Mouse (Mus musculus): ENCODE results near the gene Srgap1. TPM values are rescaled to one million over a fixed set of nuclear protein-coding genes. Genes with fewer than 3 reads are reported as not detected.

Srgap1 gene
- polyA plus RNA-seq, 1 experiment from 2014 or later = 30.7 TPM

- Histone ChIP-seq H3K27me3 (replicated peaks) (no peaks in the 10 kb centered on the region), H3K36me3 (no peaks in the 10 kb centered on the region), H3K9ac (replicated peaks) (no peak overlapping the region), H3K9me3 (replicated peaks) (no peaks in the 10 kb centered on the region), H3K27ac (replicated peaks) (peak overlapping the region; percentile 28; the same call in 1 of the 2 replicates), H3K4me2 (no peak overlapping the region), H3K4me1 (no peaks in the 10 kb centered on the region; the same call in 1 of the 2 replicates), H3K4me3 (replicated peaks) (no peak overlapping the region)
- ATAC-seq (ENCODE audit: low FRiP score) = no peak
- WGBS = 74% methylated on average over 12 of the region's 12 CpGs
These were observed 131.6 kb downstream of the Srgap1 start for GRCm38 (mm10) chr10:121915530-121915929.

GRCm38 (mm10) chr10:121904137-121904536 lies 143.0 kb downstream of the Srgap1 start:
- H3K4me2 ChIP-seq = no peak overlapping the region
- no peak overlapping the region for H3K4me3 ChIP-seq (replicated peaks)
- H3K27me3 ChIP-seq (replicated peaks) = no peaks in the 10 kb centered on the region
- no peak overlapping the region for H3K9ac ChIP-seq (replicated peaks)
- H3K4me1 ChIP-seq = peaks cover 13% of the 10 kb centered on the region
- WGBS = 33% methylated on average over 1 of the region's 1 CpGs
- no peak for ATAC-seq (ENCODE audit: low FRiP score)
- no peak overlapping the region for H3K27ac ChIP-seq (replicated peaks)
- H3K36me3 ChIP-seq = no peaks in the 10 kb centered on the region
- H3K9me3 ChIP-seq (replicated peaks) = no peaks in the 10 kb centered on the region

GRCm38 (mm10) chr10:121902651-121903050 lies 144.5 kb downstream of the Srgap1 start:
- no peaks in the 10 kb centered on the region for H3K36me3 ChIP-seq
- no peaks in the 10 kb centered on the region for H3K27me3 ChIP-seq (replicated peaks)
- H3K9ac ChIP-seq (replicated peaks) = no peak overlapping the region
- WGBS = 80% methylated on average over 8 of the region's 8 CpGs
- ATAC-seq (ENCODE audit: low FRiP score) = no peak
- H3K4me3 ChIP-seq (replicated peaks) = no peak overlapping the region
- H3K9me3 ChIP-seq (replicated peaks) = no peaks in the 10 kb centered on the region
- no peak overlapping the region for H3K4me2 ChIP-seq
- H3K4me1 ChIP-seq = peaks cover 13% of the 10 kb centered on the region
- 0 out of 2 replicates have a peak overlapping the region, but pooled peaks have one; percentile 19 for H3K27ac ChIP-seq (replicated peaks)

GRCm38 (mm10) chr10:121900772-121901171 lies 146.3 kb downstream of the Srgap1 start:
- Histone ChIP-seq H3K4me2 (no peak overlapping the region), H3K9me3 (replicated peaks) (no peaks in the 10 kb centered on the region), H3K4me1 (peaks cover 10% of the 10 kb centered on the region), H3K4me3 (replicated peaks) (no peak overlapping the region), H3K27me3 (replicated peaks) (no peaks in the 10 kb centered on the region), H3K36me3 (no peaks in the 10 kb centered on the region), H3K27ac (replicated peaks) (no peak overlapping the region), H3K9ac (replicated peaks) (no peak overlapping the region)
- WGBS = 93% methylated on average over 6 of the region's 6 CpGs
- no peak for ATAC-seq (ENCODE audit: low FRiP score)

GRCm38 (mm10) chr10:121899706-121900105 lies 147.4 kb downstream of the Srgap1 start:
- ATAC-seq (ENCODE audit: low FRiP score) = no peak

GRCm38 (mm10) chr10:121897835-121898370 lies 149.2 kb downstream of the Srgap1 start:
- Histone ChIP-seq H3K27me3 (replicated peaks) (no peaks in the 10 kb centered on the region), H3K4me1 (peaks cover 5% of the 10 kb centered on the region; the same call in 1 of the 2 replicates), H3K4me2 (no peak overlapping the region), H3K9ac (replicated peaks) (no peak overlapping the region), H3K4me3 (replicated peaks) (no peak overlapping the region), H3K27ac (replicated peaks) (no peak overlapping the region), H3K9me3 (replicated peaks) (no peaks in the 10 kb centered on the region), H3K36me3 (no peaks in the 10 kb centered on the region; the same call in 1 of the 2 replicates)
- 97% methylated on average over 2 of the region's 2 CpGs for WGBS
- ATAC-seq (ENCODE audit: low FRiP score) = no peak

More at GRCm38 (mm10) chr10:121899706-121900105, 147.4 kb downstream of the Srgap1 start:
- no peaks in the 10 kb centered on the region for H3K27me3 ChIP-seq (replicated peaks)
- no peak overlapping the region for H3K4me3 ChIP-seq (replicated peaks)
- no peak overlapping the region for H3K27ac ChIP-seq (replicated peaks)
- peaks cover 10% of the 10 kb centered on the region for H3K4me1 ChIP-seq
- H3K36me3 ChIP-seq = no peaks in the 10 kb centered on the region; the same call in 1 of the 2 replicates
- no peak overlapping the region for H3K4me2 ChIP-seq
- no peak overlapping the region for H3K9ac ChIP-seq (replicated peaks)
- no peaks in the 10 kb centered on the region for H3K9me3 ChIP-seq (replicated peaks)
- WGBS = 81% methylated on average over 6 of the region's 6 CpGs

- Histone ChIP-seq H3K4me1 (peaks cover 10% of the 10 kb centered on the region), H3K4me2 (no peak overlapping the region), H3K36me3 (no peaks in the 10 kb centered on the region; the same call in 1 of the 2 replicates), H3K9ac (replicated peaks) (no peak overlapping the region), H3K27me3 (replicated peaks) (no peaks in the 10 kb centered on the region), H3K27ac (replicated peaks) (no peak overlapping the region), H3K9me3 (replicated peaks) (no peaks in the 10 kb centered on the region), H3K4me3 (replicated peaks) (no peak overlapping the region)
- 80% methylated on average over 13 of the region's 13 CpGs for WGBS
- ATAC-seq (ENCODE audit: low FRiP score) = no peak
These were observed 155.6 kb downstream of the Srgap1 start for GRCm38 (mm10) chr10:121891390-121892067.

- Histone ChIP-seq H3K36me3 (no peaks in the 10 kb centered on the region; the same call in 1 of the 2 replicates), H3K4me2 (no peak overlapping the region), H3K9me3 (replicated peaks) (no peaks in the 10 kb centered on the region), H3K27ac (replicated peaks) (no peak overlapping the region), H3K4me3 (replicated peaks) (no peak overlapping the region), H3K27me3 (replicated peaks) (no peaks in the 10 kb centered on the region), H3K4me1 (peaks cover 24% of the 10 kb centered on the region), H3K9ac (replicated peaks) (no peak overlapping the region)
- no peak for ATAC-seq (ENCODE audit: low FRiP score)
- 68% methylated on average over 6 of the region's 6 CpGs for WGBS
These were observed 157.1 kb downstream of the Srgap1 start for GRCm38 (mm10) chr10:121890061-121890460.

- Histone ChIP-seq H3K9me3 (replicated peaks) (no peaks in the 10 kb centered on the region), H3K4me1 (peaks cover 36% of the 10 kb centered on the region), H3K4me2 (no peak overlapping the region), H3K36me3 (no peaks in the 10 kb centered on the region), H3K27ac (replicated peaks) (0 out of 2 replicates have a peak overlapping the region, but pooled peaks have one; percentile 49), H3K27me3 (replicated peaks) (no peaks in the 10 kb centered on the region), H3K4me3 (replicated peaks) (no peak overlapping the region), H3K9ac (replicated peaks) (no peak overlapping the region; the same call in 1 of the 2 replicates)
- WGBS = 17% methylated on average over 6 of the region's 6 CpGs
- peak; percentile 57; the same call in 1 of the 2 replicates for ATAC-seq (ENCODE audit: low FRiP score)
These were observed 160.3 kb downstream of the Srgap1 start for GRCm38 (mm10) chr10:121886805-121887204.

- Histone ChIP-seq H3K4me1 (peaks cover 36% of the 10 kb centered on the region), H3K9ac (replicated peaks) (no peak overlapping the region), H3K27me3 (replicated peaks) (no peaks in the 10 kb centered on the region), H3K36me3 (no peaks in the 10 kb centered on the region), H3K4me3 (replicated peaks) (no peak overlapping the region), H3K4me2 (no peak overlapping the region), H3K9me3 (replicated peaks) (no peaks in the 10 kb centered on the region), H3K27ac (replicated peaks) (peak overlapping the region; percentile 49; the same call in 1 of the 2 replicates)
- 16% methylated on average over 9 of the region's 9 CpGs for WGBS
- ATAC-seq (ENCODE audit: low FRiP score) = no peak
These were observed 161.4 kb downstream of the Srgap1 start for GRCm38 (mm10) chr10:121885512-121886218.

GRCm38 (mm10) chr10:121882461-121882860 lies 164.7 kb downstream of the Srgap1 start:
- 15% methylated on average over 6 of the region's 6 CpGs for WGBS
- H3K4me2 ChIP-seq = no peak overlapping the region
- peaks cover 48% of the 10 kb centered on the region for H3K4me1 ChIP-seq
- no peaks in the 10 kb centered on the region for H3K27me3 ChIP-seq (replicated peaks)
- no peak overlapping the region for H3K4me3 ChIP-seq (replicated peaks)
- H3K36me3 ChIP-seq = no peaks in the 10 kb centered on the region
- no peak overlapping the region for H3K9ac ChIP-seq (replicated peaks)
- ATAC-seq (ENCODE audit: low FRiP score) = no peak
- peak overlapping the region; percentile 51 for H3K27ac ChIP-seq (replicated peaks)
- H3K9me3 ChIP-seq (replicated peaks) = no peaks in the 10 kb centered on the region
